Mouse (Mus musculus) right cerebral cortex, adult 2 months (tissue): ENCODE measurements around the gene Il24.

Experiments used
- DNase-seq, 2 experiments: peaks; one replicate each; pipeline ENCODE4 v3.0.0; 2021 to 2022; ENCODE audit warnings: low spot score in 2 of 2

The Il24 gene

DNA sequence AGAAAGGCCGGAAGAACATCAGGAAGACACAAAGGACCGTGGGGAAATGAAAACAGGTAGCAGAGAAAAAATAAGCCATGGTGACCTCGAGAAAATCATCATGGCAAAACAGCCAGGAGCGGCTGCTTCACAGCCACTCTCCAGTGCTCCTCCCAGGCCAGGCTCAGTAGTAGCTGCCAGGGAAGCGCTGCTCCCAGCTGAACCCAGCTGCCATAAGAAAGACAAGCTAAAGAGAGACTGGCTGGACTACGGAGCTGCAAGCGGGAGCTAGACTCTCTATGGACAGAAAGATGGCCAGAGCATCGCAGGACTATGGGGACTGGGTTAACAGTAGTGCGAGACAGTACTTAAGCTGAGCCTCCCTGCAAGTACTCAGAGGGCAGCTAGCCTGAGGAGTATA is 32.4 kb downstream of the Il24 start:
- DNase-seq: no peak

GRCm38 (mm10) chr1:130850405-130850804 is 36.8 kb downstream of the Il24 start:
- no peak for DNase-seq

- DNase-seq: no peak
Observed at GRCm38 (mm10) chr1:130849530-130850214, 37.6 kb downstream of the Il24 start.

- no peak for DNase-seq
Observed at GRCm38 (mm10) chr1:130844516-130844915, 42.7 kb downstream of the Il24 start.

DNA sequence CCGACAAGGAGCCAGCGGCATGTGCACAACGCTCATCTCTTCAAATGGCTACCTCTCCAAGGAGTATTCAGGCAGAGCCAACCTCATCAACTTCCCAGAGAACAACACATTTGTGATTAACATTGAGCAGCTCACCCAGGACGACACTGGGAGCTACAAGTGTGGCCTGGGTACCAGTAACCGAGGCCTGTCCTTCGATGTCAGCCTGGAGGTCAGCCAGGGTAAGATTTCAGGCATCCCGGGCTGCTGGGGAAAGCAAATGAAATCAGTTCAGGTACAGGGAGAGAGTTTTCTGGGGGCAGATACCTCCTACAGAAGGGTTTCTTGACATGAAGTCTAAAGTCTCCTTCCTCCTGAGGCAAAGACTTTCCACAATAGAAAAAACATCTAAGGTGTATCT is 45.6 kb downstream of the Il24 start:
- no peak for DNase-seq

- DNase-seq: no peak
Observed at GRCm38 (mm10) chr1:130840599-130841379, 46.5 kb downstream of the Il24 start.

DNA sequence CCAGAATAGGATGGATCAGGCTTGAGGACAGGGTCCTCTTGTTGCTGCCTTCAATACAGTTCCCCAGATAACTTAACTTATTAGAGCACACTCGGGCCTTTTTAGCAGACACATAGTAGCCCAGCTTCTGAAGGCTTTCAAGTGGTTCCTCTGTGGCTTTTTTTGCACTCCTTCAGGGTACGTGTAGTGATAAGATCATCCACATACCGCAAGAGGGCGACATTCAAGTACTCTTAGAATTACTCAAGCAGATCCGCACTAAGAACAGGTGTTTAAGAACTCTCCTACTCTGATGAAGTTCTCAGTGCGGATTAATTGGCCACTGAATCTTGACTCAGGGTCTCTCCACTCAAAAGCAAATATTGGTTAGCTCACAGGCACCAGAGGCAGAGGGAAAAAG is 49.0 kb downstream of the Il24 start:
- no peak for DNase-seq

GRCm38 (mm10) chr1:130835161-130835936 is 51.9 kb downstream of the Il24 start:
- peak in 1 of 2 experiments; percentile 14 for DNase-seq

DNA sequence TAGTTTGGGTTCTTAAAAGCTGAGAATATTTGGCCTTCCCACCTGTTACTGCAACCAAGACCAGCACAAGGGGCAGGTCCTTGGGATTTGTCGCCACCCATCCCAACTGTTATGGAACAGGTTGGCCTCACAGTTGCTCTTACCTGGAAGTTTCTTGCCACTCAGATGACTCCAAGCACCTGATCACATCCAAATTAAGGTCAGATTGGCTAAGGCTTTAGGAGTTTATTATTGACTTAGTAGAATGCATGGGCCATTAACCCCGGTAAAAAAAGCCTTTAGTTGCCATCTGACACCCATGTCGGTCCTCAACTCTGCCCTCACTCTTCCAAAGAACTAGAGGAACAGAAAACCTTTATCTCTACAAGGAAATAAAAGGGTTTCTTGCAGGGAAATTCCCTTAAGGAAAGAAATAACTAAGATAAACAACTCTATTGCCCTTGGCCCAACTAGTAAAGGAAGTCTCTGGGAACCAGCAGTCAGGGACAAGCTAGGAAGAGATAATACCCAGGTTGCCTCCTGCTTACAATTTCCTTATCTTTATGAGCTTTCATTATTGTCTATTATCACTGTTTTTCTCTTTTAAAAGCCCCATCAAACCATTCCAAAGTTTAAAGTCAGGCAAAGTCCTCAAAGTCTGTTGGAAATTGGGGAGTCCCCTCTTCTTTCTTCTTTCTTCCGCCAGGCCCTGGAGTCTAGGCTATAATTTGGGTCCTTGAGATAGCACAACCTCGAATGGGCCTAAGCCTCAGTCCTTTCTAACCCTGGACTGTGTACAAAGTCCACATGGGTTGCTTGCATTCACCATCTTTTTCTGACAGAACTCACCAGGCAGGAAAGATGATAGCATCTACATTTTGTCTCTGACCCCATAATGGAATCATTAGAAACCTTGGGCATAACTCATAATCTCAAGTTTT is 54.8 kb downstream of the Il24 start:
- no peak for DNase-seq
